Mouse (Mus musculus): Measurements from ENCODE around the gene St6galnac5.

- TF ChIP-seq MEF2A (IDR thresholded peaks at IDR 0.05; ENCODE audit: borderline replicate concordance, low read depth, low read length) (no peak), USF1 (IDR thresholded peaks at IDR 0.05; ENCODE audit: low read depth, low read length) (no peak), ZC3H11A (IDR thresholded peaks at IDR 0.05; ENCODE audit: low read depth, low read length) (no peak), CTCF (conservative IDR thresholded peaks at IDR 0.05 in 1 of 2, IDR thresholded peaks at IDR 0.05 in 1 of 2; ENCODE audit: low read depth in 2 of 2, low read length in 2 of 2) (no peak), MAFK (IDR thresholded peaks at IDR 0.05; ENCODE audit: insufficient replicate concordance, low read length) (no peak), SIN3A (IDR thresholded peaks at IDR 0.05; ENCODE audit: low read length) (0 out of 2 replicates have a peak, but pooled peaks have one; percentile 27), POLR2A (IDR thresholded peaks at IDR 0.05; ENCODE audit: low read depth, low read length) (no peak), MAZ (IDR thresholded peaks at IDR 0.05; ENCODE audit: low read depth, low read length) (no peak)
Measured at GRCm38 (mm10) chr3:152936313-152936712, 45.7 kb downstream of the St6galnac5 start.

Measured in CH12.LX (cell line).